Mouse (Mus musculus): ENCODE data around the gene 4930474N05Rik.

DNA sequence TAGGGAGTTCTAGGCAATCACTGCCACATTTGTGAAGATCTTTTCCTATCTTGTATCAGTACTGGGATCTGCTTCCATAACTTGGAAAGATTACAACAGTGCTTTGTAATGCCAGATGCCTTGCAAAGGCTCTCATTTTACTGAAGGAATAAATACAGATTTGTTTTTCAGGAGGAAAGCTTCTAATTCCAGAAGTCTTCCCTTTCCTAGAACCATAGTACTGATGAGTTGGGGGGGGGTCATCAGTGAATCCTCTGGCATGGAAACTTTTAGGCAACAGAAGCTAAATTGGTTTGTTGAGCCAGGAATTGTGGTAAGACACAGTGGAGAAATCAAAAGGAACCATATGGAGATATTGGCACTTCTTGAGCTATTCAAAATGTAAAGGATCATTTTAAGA lies 19.8 kb downstream of the 4930474N05Rik start:
- no peak for TF ChIP-seq POLR2AphosphoS5 (IDR thresholded peaks at IDR 0.05; ENCODE audit: borderline replicate concordance, low read depth, low read length)
- no peak for TF ChIP-seq POLR2A (IDR thresholded peaks at IDR 0.05; ENCODE audit: control insufficient read depth in 1 of 2, insufficient read depth in 1 of 2, low read depth in 1 of 2, low read length in 2 of 2, poor library complexity in 1 of 2)
- no peak for TF ChIP-seq NRF1 (IDR thresholded peaks at IDR 0.05; ENCODE audit: insufficient read depth, low read depth, low read length, poor library complexity, severe bottlenecking)
- no peak for TF ChIP-seq MAX (IDR thresholded peaks at IDR 0.05; ENCODE audit: low read length)
- no peak for TF ChIP-seq CTCF (IDR thresholded peaks at IDR 0.05 in 2 of 3, conservative IDR thresholded peaks at IDR 0.05 in 1 of 3; ENCODE audit: control insufficient read depth in 1 of 3, insufficient read depth in 1 of 3, low read depth in 2 of 3, low read length in 3 of 3, poor library complexity in 1 of 3, severe bottlenecking in 1 of 3)
- TF ChIP-seq RCOR1 (IDR thresholded peaks at IDR 0.05; ENCODE audit: low read depth, low read length) = no peak
- no peak for TF ChIP-seq ZMIZ1 (IDR thresholded peaks at IDR 0.05; ENCODE audit: low read depth, low read length)
- no peak for TF ChIP-seq ZC3H11A (IDR thresholded peaks at IDR 0.05; ENCODE audit: low read depth, low read length)
- no peak for TF ChIP-seq USF2 (IDR thresholded peaks at IDR 0.05; ENCODE audit: borderline replicate concordance in 1 of 2, insufficient read depth in 1 of 2, low read depth in 1 of 2, low read length in 2 of 2)
- TF ChIP-seq EP300 (IDR thresholded peaks at IDR 0.05; ENCODE audit: low read depth in 1 of 2, low read length in 2 of 2) = no peak

All from MEL (cell line).